In the genomic region with DNA sequence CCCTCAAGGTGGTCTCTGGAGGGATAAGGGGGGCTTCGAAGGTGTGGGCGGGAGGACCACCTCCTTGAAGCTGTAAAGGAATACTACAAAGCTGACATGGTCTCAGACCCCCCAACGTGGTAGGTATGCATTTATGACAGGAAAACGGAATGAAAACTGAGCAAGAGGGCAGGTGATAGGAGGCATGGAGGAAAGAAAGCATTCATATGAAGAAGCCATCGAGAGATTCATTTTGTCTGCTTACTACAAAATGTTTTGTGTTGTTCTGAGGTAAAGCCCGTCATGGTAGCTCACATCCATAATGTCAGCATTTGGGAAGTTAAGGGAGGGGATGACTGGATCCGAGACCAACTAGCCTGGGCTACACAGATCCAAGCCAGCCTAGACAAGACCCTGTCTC, we compare ENCODE assay signal across 12 mouse cellular contexts. TPM values are rescaled to one million over a fixed set of nuclear protein-coding genes. Genes with fewer than 3 reads are reported as not detected.
DNase-seq lines count a peak whose midpoint lies in the region; ATAC-seq and TF ChIP-seq lines count a peak whose summit lies in the region.
"Had no signal": no experiment of that assay in that cellular context is flagged by ENCODE, and none has a peak within 500 bp of the region (broad histone marks: within the 10 kb centered on the region; RNA-seq: fewer than 3 reads in every experiment).

No protein-coding gene starts in this region.

- H3K36me3 ChIP-seq in kidney, embryonic 15.5 days: no peaks in the 10 kb centered on the region
- H3K36me3 ChIP-seq in ES-E14 (ENCODE audit: control insufficient read depth, insufficient read depth, low read length, poor library complexity, severe bottlenecking): peaks cover 34% of the 10 kb centered on the region
- H3K36me3 ChIP-seq in hindbrain, embryonic 12.5 days: no peaks in the 10 kb centered on the region
- H3K36me3 ChIP-seq in liver, embryonic 15.5 days (replicated peaks): no peaks in the 10 kb centered on the region

- 15% methylated on average over 7 of the region's 7 CpGs for WGBS in kidney, embryonic 15.5 days
- 8% methylated on average over 7 of the region's 7 CpGs for WGBS in hindbrain, embryonic 12.5 days
- 26% methylated on average over 7 of the region's 7 CpGs for WGBS in liver, embryonic 15.5 days (ENCODE audit: insufficient replicate concordance)

- no peak for DNase-seq in kidney, adult 8-10 months
- DNase-seq in ES-E14 (ENCODE audit: low read depth, low spot score) (no peak), MN1 (ENCODE audit: low spot score) (no peak)
- no peak for DNase-seq in layer of hippocampus, adult 2 months (ENCODE audit: low spot score in 2 of 2)
- DNase-seq: cerebellum, postnatal 36 days; layer of hippocampus, adult 9-11 months; right cerebral cortex, postnatal 14 days had no signal

- in situ Hi-C loops in ES-E14 (cut with MboI; ENCODE audit: low sequenced_read_pairs in 2 of 2, unreplicated experiment in 2 of 2): no loop called here

- peak overlapping the region; percentile 97 for H3K4me2 ChIP-seq in kidney, embryonic 15.5 days
- H3K4me2 ChIP-seq in hindbrain, embryonic 12.5 days (replicated peaks): peak overlapping the region; percentile 76
- peak overlapping the region; percentile 59 for H3K4me2 ChIP-seq in liver, embryonic 15.5 days

- H3K9me3 ChIP-seq in kidney, embryonic 15.5 days (replicated peaks): no peaks in the 10 kb centered on the region
- no peaks in the 10 kb centered on the region for H3K9me3 ChIP-seq in ES-E14 (ENCODE audit: control insufficient read depth, insufficient read depth, low read depth, low read length)
- no peaks in the 10 kb centered on the region for H3K9me3 ChIP-seq in hindbrain, embryonic 12.5 days (replicated peaks)
- H3K9me3 ChIP-seq in liver, embryonic 15.5 days (replicated peaks): no peaks in the 10 kb centered on the region

- H3K27me3 ChIP-seq in kidney, embryonic 15.5 days: peaks cover 53% of the 10 kb centered on the region
- peaks cover 8% of the 10 kb centered on the region; the same call in 1 of the 2 replicates for H3K27me3 ChIP-seq in hindbrain, embryonic 12.5 days
- peaks cover 83% of the 10 kb centered on the region for H3K27me3 ChIP-seq in liver, embryonic 15.5 days
- H3K27me3 ChIP-seq: CH12.LX had no signal

- H3K4me1 ChIP-seq in kidney, embryonic 15.5 days: peaks cover 72% of the 10 kb centered on the region
- peaks cover 5% of the 10 kb centered on the region in 2 experiments for H3K4me1 ChIP-seq in ES-E14 (ENCODE audit: control insufficient read depth in 2 of 2, insufficient read depth in 2 of 2, low read length in 2 of 2, poor library complexity in 1 of 2)
- H3K4me1 ChIP-seq in hindbrain, embryonic 12.5 days: peaks cover 35% of the 10 kb centered on the region
- peaks cover 8% of the 10 kb centered on the region for H3K4me1 ChIP-seq in liver, embryonic 15.5 days (replicated peaks)

- H3K4me3 ChIP-seq in kidney, embryonic 15.5 days (replicated peaks): peak overlapping the region; percentile 72
- peak overlapping the region; percentile 91 to 99 for H3K4me3 ChIP-seq in ES-E14 (ENCODE audit: insufficient read depth in 1 of 2, low read depth in 1 of 2, low read length in 2 of 2, poor library complexity in 1 of 2, severe bottlenecking in 1 of 2)
- H3K4me3 ChIP-seq in hindbrain, embryonic 12.5 days: peak overlapping the region; percentile 72
- peak overlapping the region; percentile 55 for H3K4me3 ChIP-seq in liver, embryonic 15.5 days (replicated peaks)
- H3K4me3 ChIP-seq in layer of hippocampus, adult 2 months: no peak overlapping the region

- H3K9ac ChIP-seq in kidney, embryonic 15.5 days: 0 out of 2 replicates have a peak overlapping the region, but pooled peaks have one; percentile 66
- H3K9ac ChIP-seq in ES-E14 (ENCODE audit: insufficient read depth, low read depth, low read length, poor library complexity, severe bottlenecking): peak overlapping the region; percentile 99; the same call in 1 of the 2 replicates
- peak overlapping the region; percentile 28; the same call in 1 of the 2 replicates for H3K9ac ChIP-seq in hindbrain, embryonic 12.5 days
- H3K9ac ChIP-seq in liver, embryonic 15.5 days: no peak overlapping the region

- TF ChIP-seq CTCF in layer of hippocampus, adult 2 months (conservative IDR thresholded peaks at IDR 0.05): no peak

- no peak for ATAC-seq in kidney, embryonic 15.5 days (replicated peaks; ENCODE audit: low FRiP score)
- ATAC-seq in hindbrain, embryonic 12.5 days (ENCODE audit: low FRiP score): no peak
- no peak for ATAC-seq in liver, embryonic 15.5 days (ENCODE audit: insufficient read depth)

- H3K27ac ChIP-seq in kidney, embryonic 15.5 days: no peak overlapping the region
- no peak overlapping the region for H3K27ac ChIP-seq in ES-E14 (ENCODE audit: insufficient read depth, low read depth, low read length, poor library complexity, severe bottlenecking)
- H3K27ac ChIP-seq in hindbrain, embryonic 12.5 days: no peak overlapping the region
- H3K27ac ChIP-seq in liver, embryonic 15.5 days (replicated peaks): no peak overlapping the region
- no peak overlapping the region for H3K27ac ChIP-seq in layer of hippocampus, adult 2 months

TF ChIP-seq in ES-E14, 5 proteins besides CTCF, POLR2A, EP300 and RAD21:
- TF ChIP-seq ZNF384 (IDR thresholded peaks at IDR 0.05; ENCODE audit: low read depth, low read length) (no peak), ZC3H11A (IDR thresholded peaks at IDR 0.05; ENCODE audit: borderline replicate concordance, low read depth, low read length) (no peak), HCFC1 (IDR thresholded peaks at IDR 0.05; ENCODE audit: borderline replicate concordance, insufficient read depth, low read length) (no peak), MAFK (IDR thresholded peaks at IDR 0.05; ENCODE audit: insufficient read depth, low read depth, low read length) (no peak), CHD2 (IDR thresholded peaks at IDR 0.05; ENCODE audit: low read depth, low read length) (no peak)
TF ChIP-seq in ES-E14: peak in this region for 0.

RNA-seq across cellular contexts. Expression of a gene that starts 4.0 kb away (rescaled TPM):
- 0.87 and 1.00 TPM in 2 replicates for polyA plus RNA-seq in kidney, embryonic 15.5 days (2015; fragmentation: Nextera tagmentation; extraction: Ambion mirVana)
- total RNA-seq in ES-E14 (2012; rRNA removed): 132 and 141 TPM in 2 replicates
- polyA plus RNA-seq in hindbrain, embryonic 12.5 days (2016; fragmentation: Nextera tagmentation; extraction: Ambion mirVana): 1.2 and 1.3 TPM in 2 replicates
- 0.86 TPM in 2 replicates for polyA plus RNA-seq in liver, embryonic 15.5 days (2015; fragmentation: Nextera tagmentation; extraction: Ambion mirVana)
- total RNA-seq in layer of hippocampus, adult 2 months (2021): 1 to 10 TPM; 1.3 to 1.4 TPM
- polyA plus RNA-seq: gonadal fat pad, adult 2 months had no signal

RNA-seq across cellular contexts. Expression of a gene that starts 44.6 kb away (rescaled TPM):
- polyA plus RNA-seq in kidney, embryonic 15.5 days (2015; fragmentation: Nextera tagmentation; extraction: Ambion mirVana): 0.58 and 0.62 TPM in 2 replicates
- 1.8 and 2.7 TPM in 2 replicates for total RNA-seq in ES-E14 (2012; rRNA removed)
- polyA plus RNA-seq in hindbrain, embryonic 12.5 days (2016; fragmentation: Nextera tagmentation; extraction: Ambion mirVana): 0.31 and 0.46 TPM in 2 replicates
- not detected in 2 replicates for polyA plus RNA-seq in liver, embryonic 15.5 days (2015; fragmentation: Nextera tagmentation; extraction: Ambion mirVana)
- total RNA-seq in layer of hippocampus, adult 2 months (2021): not detected
- total RNA-seq: CH12.LX had no signal
- polyA plus RNA-seq: gonadal fat pad, adult 2 months had no signal

RNA-seq across cellular contexts. Expression of a gene that starts 55.4 kb away (rescaled TPM):
- polyA plus RNA-seq in kidney, embryonic 15.5 days (2015; fragmentation: Nextera tagmentation; extraction: Ambion mirVana): 0.55 and 0.78 TPM in 2 replicates
- total RNA-seq in ES-E14 (2012; rRNA removed): 1.4 and 1.8 TPM in 2 replicates
- polyA plus RNA-seq in hindbrain, embryonic 12.5 days (2016; fragmentation: Nextera tagmentation; extraction: Ambion mirVana): not detected in 2 replicates
- not detected in 2 replicates for polyA plus RNA-seq in liver, embryonic 15.5 days (2015; fragmentation: Nextera tagmentation; extraction: Ambion mirVana)
- total RNA-seq in layer of hippocampus, adult 2 months (2021): not detected
